Mouse (Mus musculus) inflammation-experienced regulatory T-cells, adult 6 months (primary cell): Measurements from ENCODE around the gene Gm20388. TPM values are rescaled to one million over a fixed set of nuclear protein-coding genes. Genes with fewer than 3 reads are reported as not detected.

Experiments used
- ATAC-seq: one replicate; pipeline ENCODE4 v1.8.0; 2017
- polyA plus RNA-seq, 3 experiments: library from polyadenylated mRNA; unstranded; fragments of 100-300 nt; shearing (Covaris generic); gene quantifications; one replicate each; pipeline ENCODE4 v1.2.1; 2017

The Gm20388 gene
- polyA plus RNA-seq, 3 experiments from 2014 or later = 10.8 to 14.1 (median 11.8) TPM

DNA sequence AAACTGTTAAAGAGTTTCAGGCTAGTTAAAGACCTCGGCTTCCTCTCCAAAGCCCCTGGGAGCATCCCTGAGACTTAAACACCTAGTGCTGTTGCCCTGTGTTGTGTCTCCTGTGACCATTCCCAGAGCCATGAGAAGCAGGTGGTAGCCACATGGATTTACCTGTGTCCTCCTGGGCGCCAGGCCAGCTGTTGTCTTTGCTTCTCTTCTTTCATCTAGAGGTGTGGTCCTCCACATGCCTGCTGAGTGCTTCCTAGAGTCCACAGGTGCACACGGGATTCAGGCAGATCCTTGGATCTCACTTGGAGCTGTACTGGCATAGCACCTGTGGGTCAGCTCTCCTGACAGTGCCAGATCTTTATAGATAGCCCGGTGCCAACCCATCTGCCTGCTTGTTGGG is 4356.6 kb downstream of the Gm20388 start:
- no peak for ATAC-seq

DNA sequence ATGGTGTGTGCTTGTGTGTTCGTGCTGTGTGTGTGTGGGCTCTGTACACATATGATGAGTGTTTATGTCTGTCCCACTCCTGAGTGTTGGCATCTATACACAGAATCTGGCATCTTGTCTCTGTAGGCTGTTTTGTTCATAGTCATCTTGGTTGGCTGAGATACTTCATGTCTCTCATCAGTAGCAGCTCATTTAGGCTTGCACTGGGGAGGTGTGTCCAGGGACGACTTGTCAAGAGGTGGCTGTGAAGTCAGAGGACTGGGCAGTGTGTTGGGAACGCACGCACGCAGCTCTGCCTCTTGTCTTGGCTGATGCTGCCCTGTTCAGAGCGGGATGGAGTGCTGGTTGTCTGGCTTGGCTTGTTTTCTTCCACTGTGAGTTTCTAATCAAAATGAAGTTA is 4359.9 kb downstream of the Gm20388 start:
- ATAC-seq = no peak

DNA sequence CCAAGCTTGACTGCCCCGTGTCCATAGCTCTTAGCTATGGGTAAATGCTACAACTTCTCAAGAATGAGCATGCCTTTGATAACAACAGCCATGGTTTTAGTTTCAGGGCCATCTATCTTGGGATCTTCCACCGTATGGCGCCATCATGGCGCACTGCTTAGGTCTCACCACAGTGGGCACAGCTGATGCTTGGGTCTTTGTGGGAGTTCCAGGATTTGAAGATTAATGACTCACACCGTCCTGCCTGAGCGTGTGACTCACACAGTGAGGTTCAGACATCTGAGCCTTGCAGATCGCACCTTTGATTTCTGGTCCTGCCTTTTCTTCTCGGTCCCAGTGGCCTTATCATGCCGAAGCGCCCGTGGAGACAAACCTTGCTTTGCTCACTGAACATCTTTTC is 4360.3 kb downstream of the Gm20388 start:
- ATAC-seq = peak; percentile 41

DNA sequence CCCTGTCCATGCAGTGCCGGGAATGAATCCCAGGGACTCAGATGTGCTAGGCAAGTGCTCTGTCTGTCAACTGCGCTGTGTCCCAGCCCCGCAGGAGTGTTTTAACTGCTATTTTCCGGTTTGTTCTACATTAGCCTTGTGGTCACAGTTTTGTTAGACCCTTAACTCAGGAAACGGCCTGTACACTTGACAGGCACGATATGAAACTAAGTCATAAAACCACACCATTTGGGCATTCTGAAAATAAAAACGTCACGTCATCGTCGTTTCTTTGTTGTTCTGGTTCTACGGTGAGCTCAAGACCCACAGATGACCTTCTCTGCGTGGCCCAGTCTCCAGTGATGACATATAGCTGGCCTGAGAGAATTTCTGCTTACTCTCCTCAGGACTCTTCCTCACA is 4360.9 kb downstream of the Gm20388 start:
- ATAC-seq = peak; percentile 39

DNA sequence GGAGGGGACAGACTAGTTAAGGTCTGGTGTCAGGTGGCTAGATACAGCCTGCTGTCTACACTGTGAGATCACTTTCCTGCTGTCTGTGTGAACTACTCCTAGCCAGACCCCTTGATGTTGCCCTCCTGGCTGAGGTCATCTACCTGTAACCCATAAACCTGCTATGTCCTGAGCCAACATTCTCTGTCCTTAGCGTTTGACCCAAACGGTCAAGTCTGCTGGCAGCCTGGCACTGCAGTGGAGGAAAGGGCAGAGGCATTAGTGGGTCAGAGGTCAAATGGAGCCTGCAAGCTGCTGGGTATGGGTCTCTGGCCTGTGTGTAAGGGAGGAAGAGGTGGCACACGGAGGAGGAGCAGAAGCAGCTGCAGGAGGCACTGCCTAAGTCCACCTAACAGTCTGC is 4362.2 kb downstream of the Gm20388 start:
- no peak for ATAC-seq

DNA sequence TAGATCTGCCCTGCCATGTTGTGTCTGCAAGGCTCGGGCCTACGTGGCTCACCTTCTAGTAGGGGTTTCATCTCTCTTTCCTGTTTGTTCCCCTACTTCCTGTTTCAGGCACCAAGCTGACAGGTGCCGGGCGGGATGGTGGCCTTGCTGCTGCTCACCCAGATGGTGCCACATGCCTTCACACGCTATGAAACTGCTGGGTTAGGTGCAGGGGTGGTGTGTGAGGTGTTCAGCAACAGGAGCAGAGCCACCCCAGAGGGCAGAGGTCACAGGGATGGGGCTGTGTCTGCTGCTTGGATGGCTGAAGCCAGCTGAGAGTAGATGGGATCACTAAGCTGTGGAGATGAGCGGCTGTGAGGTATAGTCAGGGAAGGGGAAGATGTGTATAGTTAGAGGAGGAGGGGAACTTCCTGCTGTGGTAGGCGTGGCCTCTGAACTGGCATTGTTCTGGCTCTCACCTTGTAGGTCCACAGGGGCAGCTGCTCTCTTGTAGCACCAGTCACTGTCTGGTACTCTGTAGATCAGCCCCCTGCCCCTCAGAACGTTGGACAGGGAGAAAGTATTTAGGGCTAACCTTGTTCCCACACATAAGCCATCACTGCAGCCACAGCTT is 4363.1 kb downstream of the Gm20388 start:
- peak; percentile 35 for ATAC-seq

DNA sequence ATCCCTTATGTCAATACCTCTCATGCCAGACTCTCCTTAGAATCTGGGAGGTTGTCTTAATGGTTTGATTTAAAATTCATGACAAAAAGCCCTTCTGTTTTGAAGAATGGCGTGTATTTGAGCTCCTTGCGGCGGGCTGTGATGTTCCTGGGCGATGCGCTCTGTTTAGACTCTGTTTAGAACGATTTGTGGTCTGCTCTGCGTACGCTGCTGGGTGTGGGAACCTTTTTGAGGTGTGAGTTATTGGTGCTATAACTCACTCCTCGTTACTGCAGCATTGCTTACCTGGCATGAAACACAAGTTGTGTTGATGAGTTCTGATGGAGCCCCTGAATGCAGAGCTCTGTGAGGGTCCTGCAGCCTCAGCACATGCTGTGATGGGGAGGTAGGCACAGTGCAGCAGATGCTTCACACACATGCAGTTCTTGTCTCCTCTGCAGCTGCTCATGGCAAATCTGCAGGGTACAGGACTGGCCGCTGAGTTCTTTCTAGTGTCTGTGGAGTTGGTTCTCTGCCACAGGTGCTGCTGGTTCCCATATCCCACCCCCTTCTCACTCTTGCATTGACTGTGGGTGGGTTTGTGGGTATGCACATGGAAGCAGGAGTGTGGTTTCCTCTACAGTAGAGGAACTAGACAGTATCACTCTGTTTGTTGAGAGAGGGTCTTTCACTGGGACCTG is 4363.9 kb downstream of the Gm20388 start:
- peak; percentile 8 for ATAC-seq

DNA sequence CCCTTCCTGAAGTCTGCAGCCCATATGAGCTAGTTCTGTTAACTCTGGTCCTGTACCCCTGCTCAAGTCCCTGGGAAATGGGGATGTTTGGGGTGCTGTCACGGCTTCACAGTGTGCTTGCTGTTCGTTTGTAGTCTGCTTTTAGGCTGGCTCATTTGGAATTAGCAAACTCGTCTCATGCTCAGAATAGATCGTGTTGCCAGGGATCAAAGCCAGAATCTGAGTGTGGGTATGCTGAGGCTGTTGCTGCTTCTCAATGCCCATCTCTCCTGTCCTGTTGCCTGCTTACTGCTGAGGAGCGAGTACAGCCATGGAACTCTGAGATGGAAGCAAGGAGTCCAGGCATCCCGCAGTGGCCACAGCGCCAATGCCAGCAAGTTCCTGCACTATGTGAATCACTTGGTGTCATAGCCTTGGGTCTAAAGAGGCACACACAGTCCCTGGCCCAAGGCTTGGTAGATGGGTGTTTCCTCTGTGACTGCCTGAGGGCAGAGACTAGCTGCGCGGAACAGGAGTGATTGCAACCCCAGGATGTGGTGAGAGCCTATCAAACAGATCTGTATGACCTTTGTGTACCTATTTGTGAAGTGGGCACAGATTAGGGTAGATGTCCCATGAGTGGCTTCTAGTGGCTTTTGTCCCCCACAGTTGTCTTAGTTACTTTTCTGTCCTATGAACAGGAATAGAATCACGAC is 4364.9 kb downstream of the Gm20388 start:
- ATAC-seq = peak; percentile 47

DNA sequence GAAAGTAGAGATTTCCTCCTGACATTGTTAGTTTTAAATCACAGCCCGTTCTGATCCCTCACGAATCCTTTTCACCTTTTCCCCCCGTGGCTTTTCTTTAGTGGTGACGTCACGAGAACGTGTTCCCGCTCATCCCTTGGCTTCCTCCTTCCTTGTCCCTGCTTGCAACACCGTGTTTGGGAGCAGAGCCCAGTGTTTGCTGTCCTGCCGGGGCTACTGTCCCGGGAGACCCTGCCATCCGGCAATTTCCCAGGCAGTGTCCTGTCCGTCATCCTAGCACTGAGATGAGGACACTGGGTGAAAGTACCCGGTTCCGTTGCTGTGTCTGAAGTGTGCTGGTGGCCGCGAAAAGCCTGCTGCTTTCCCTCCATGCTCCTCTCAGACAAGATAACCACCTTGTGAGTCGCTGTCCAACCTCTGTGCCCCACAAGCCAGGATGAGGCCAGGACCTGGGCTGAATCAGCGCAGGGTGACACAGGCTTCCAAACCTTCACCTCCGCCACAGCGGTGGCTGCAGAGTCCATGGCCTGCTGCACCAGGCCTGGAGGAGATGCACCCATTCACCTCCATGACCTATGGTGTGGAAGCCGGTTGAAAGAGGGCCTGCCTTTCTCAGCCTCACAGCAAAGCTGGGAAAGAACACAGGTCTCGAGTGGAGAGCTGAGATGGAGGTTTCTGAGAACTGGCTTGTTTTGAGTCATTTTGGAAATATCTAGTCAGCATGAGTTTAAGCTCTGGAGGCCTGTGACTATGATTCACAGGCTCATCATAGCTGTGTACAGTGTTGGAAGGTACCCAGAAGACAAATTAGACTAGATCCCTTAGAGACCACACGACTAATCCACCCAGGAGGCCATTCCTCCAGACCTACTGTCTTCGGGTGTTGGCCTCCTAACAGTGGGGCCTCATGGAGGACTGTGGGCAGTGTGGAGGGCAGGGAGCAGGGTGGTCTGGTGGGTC is 4367.6 kb downstream of the Gm20388 start:
- peak; percentile 53 for ATAC-seq

DNA sequence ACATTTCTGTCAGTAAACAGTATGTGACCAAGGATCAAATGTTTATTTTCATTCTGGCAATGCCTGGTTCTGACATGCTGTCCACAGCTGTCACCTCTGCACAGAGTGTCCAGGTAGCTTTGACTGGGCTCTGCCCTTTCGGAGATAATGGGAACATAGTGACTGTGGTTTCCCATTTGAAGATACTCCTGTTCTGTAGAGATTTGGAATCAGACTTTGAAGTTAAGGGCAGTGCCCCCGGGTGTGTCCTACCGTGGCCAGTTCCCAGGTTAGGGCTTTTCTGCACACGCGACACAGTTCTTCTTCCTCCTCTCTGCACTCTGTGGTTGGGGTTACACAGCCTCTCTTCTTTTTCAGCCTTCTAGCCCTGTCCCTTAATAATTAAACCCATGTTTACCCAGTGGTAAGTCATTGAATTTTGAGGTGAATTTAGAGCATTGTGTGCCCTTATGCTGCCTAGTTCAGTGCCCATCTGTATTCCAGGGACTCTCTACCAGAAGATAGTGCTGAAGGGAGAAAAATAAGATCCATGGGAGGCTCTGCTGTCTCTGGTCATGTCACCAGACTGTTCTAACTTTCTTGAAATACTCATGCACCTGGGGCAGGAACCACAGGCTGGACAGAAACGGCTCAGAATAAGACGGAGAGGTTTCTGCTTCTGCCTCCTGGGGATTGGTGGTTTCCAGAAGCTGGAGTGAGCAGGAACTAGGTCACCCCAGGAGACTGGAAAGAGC is 4368.5 kb downstream of the Gm20388 start:
- ATAC-seq = no peak

DNA sequence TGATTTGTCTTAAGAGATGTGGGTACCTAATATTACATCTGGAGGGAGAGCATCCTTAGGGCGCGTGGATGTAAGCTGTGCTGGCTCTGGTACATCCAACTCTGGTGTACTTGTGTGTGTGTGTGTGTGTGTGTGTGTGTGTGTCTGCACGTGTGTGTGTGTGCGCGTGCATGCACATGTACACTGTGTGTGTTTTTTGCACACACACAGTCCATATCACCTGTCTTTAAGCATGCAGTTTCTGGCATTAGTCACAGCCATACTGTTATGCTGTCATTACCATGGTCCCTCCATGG is 4369.0 kb downstream of the Gm20388 start:
- ATAC-seq = no peak

DNA sequence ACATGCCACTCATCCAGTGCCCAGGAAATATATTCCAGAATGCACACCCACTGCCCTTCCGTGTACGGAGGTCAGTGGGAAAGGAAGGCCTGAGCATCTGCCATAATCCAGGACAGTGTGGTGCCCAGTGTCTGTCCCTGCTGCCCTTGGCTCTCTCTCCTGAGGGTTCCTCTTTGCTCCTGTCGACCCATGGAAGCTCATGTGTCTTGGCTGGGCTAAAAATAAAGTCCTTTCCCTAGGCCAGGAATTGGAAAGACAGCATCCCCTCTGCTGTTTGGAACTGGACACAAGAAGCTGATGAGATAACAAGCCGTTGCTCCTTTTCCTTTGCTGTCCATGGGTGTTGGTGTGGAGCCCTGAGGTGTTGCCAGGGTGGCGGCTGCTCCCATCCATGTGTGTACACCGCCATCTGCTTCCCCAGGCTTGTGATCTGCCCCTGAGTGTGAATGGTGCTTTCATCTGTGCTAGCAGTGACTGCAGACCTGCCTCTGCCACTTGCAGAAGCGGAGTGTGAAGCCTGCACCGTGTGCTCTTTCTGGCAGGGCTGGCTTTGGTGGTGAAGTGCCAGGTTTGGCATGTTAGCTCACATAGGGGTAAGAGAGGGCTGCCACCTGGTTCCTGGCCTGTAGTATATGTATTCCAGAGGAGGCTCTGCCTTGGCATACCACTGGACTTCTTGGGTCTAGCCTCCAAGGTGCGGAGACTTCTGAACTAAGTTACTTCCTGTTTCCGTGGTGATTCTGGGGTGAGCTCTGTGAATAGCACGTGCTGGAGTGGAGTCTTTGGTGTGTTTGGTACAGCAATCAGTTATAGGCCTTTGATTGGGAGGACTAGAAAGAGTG is 4371.3 kb downstream of the Gm20388 start:
- ATAC-seq = peak; percentile 45

DNA sequence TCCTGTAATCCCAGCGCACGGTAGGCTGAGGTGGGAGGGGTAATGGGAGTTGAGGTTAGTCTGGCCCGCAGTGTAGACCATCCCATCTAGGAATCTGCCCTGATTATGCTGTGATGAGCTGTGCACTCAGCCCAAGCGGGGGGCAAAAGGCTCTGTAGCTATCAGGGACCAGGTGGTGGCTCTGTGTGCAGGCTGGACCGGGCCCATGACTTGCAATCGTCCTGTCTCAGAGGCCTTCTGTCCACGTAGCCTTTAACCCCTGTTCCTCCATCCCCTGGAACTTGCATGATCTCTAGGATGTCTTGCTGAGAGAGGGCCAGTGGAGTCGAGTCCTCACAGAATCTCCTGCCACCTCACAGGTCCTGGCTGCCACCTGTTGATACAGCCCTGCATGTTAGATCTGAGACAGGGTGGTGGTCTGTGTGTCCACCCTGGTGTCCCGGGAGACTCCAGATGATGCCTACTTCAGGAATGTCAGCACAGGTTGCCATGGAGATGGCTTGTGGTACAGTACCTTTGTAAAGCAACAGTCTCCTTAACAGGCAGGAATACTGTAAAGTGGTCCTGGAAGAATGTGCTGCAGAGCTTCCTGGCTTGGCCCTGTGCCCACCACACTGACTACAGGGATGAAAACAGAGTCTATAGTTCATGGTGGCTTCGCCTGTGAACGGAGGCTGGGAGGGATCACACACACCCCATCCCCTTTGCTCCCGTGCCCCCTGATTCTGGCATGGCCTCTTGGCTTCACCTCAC is 4372.4 kb downstream of the Gm20388 start:
- ATAC-seq = no peak

DNA sequence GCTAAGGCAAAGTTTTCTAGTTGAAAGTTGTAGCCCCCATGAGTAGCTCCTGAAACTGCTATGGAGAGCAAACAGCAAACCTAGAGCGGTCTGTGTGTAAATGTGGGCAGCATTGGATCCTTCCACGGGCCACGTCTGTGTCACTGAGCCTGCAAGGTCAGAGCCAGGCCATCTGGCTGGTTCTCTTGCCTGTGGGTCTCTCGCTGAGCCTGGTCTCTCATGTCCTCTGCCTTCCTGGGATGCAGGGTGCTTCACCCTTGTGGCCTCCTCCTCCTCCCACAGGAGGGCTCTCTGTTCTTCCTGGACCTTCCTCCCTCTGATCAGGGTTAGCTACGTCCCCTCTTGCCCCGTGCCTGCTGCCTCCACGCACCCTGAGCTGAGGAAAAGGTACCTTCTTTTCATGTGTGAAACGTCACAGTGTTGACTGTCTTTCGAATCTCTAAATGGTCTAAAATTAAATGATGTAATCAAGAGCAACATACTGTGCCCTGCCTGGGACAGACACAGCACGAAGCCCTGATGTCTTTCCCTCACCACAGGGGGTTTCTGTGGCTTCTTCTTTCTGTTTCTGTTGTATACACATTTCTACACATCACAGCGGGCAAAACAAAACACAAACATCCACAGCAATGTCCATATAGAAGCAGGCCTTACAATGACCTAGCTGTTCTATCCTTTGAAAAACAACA is 4373.1 kb downstream of the Gm20388 start:
- ATAC-seq = no peak

DNA sequence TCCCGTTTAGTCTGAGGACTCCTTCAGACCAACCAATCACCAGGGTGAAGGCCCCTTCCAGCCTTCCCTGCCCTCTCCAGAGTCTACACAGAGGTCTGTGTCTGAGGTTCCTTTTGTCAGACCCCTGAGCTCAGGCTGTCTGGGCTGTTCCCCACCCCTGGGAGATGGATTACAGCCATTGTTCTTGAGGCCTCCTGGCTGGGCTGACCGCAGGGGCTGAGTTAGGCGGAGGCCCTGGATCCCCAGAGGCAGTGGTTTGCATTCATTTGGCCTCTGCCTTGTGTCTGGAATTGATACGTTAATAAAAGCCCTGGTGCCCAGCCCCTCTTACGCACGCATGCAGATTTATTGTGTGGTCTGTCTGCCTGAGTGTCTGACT is 4373.7 kb downstream of the Gm20388 start:
- no peak for ATAC-seq

DNA sequence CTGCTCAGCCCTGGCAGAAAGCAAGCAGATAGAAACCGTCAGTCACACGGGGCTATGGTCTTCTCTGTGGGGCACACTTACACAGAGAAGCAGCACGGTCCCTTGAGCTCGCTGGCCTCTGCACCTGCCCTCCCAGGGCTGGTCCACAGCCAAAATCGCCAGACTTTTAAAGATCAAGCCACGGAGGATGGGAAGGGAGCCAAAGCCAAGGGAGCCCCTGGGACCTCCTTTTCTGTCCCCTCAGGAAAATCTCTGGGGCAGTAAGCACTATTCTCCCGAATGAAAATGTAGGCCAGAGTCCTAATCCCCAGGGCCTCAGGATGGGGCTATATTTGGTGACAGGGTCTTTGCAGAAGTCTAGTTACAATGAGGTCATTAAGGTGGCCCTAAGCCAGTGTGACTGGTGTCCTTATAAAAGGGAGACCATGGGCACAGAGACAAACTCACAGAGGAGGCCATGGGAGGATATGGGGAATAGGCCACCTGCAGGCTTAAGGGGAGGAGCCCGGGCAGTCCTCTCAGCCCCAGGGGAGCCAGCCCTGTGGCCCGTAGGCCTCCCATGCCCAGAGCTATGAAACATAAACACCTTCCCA is 4374.4 kb downstream of the Gm20388 start:
- no peak for ATAC-seq

DNA sequence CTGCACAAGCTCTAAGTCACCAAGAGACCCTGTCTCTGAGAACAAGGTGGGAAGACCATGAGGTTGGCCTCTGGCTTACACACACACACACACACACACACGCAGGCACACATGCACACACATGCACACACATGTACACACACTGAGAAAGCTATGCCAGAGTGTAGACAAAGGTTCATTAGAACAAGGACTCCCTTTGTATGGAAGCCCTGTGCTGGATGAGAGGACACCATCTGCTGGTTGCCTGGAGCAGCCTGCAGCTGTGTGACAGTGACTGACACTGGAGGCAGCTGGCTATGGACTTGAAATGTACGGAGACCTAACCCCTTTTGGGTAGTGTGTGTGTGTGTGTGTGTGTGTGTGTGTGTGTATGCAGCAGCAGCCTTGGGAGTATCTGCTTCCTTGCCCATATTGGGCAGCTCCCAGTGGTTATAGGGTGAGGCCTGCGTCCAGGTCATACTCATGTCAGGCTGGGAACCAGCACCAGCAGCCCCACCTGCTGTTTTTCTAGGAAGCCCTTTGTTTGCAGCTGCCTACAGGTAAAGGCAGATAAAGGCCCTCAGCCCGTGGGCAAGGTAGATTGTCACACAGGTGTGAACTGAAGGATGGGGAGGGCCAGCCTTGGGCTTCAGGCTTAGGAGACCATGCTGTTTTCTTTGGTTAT is 4376.0 kb downstream of the Gm20388 start:
- no peak for ATAC-seq

DNA sequence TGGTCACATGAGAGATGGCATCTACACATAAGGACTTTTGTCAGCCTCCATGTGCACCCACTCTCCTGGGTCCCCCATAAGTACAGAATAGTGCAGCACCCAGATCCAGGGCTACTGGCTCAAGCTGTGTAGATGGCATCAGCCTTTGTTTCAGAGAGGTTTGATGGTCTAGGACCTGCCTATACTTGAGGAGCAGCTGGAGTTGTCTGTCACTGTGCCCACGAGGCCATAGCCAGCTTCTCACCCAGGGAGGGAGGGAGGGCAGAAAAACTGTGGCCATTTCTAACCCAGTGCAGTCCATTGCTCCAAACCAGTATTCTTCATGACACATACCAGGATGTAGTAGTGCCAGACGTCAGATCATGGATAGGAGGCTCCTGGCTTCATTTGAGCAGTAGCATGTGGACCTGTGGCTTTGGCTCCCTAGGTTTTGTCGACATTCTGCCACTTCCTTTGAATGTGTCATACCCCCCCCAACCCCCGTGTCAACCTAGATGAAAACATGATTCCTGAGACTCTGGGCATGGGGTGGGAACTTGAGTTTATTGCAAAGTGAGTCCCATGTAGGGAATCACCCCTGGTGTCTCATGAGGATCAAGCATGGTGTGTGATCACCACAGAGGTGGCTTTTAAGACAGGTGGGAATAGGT is 4377.7 kb downstream of the Gm20388 start:
- ATAC-seq = no peak
